Mouse (Mus musculus) intestine, embryonic 15.5 days (tissue): ENCODE measurements around the gene Corin. TPM values are rescaled to one million over a fixed set of nuclear protein-coding genes. Genes with fewer than 3 reads are reported as not detected.

Experiments used
- polyA plus RNA-seq: library from polyadenylated mRNA; unstranded; fragments of >200 nt; fragmentation: Nextera tagmentation; extraction: Ambion mirVana; gene quantifications from 2 replicates; pipeline ENCODE4 v1.2.1, GENCODE M21; 2015

Corin gene
- polyA plus RNA-seq, 1 experiment from 2014 or later = 0.40 TPM

Other genes starting within 250 kb of the Corin start
- gene Nfxl1, start 55.2 kb upstream of the Corin start, polyA plus RNA-seq = 14.0 and 14.7 TPM in 2 replicates
- 0.15 and 0.31 TPM in 2 replicates for gene Zar1, start 76.8 kb upstream of the Corin start, polyA plus RNA-seq
- gene Gm5868, start 83.1 kb upstream of the Corin start, polyA plus RNA-seq = 0.50 and 1.0 TPM in 2 replicates
- gene Cnga1, start 139.8 kb upstream of the Corin start, polyA plus RNA-seq = 0.06 TPM in 1 of 2 replicates, not detected in the other
- gene Nipal1, start 143.3 kb upstream of the Corin start, polyA plus RNA-seq = 30.5 and 31.6 TPM in 2 replicates
- 0.39 and 0.57 TPM in 2 replicates for gene Txk, start 248.3 kb upstream of the Corin start, polyA plus RNA-seq